Mouse (Mus musculus): Measurements from ENCODE around the gene Pde8b.

DNA sequence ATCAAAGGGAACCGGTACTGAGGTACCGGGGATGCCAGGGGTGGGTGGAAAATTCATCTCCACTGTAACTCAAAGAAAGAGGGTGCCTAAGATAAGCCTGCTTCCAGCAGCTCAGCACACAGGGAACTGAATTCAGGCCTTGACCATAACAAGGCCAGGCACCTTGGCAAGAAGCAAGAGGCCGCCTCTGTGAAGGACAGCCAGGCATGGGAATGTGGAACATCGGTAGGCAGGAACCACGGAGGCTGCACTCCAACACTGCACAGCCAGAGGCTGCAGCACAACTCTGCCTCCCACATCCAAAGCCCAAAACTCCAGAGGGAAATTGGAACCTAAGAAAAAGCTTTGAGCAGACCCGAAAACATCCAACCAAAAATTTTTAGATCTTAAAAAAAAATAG, 75.9 kb downstream of the Pde8b start:
- TF ChIP-seq CTCF (IDR thresholded peaks at IDR 0.05; ENCODE audit: low read depth, low read length) (no peak), POLR2A (IDR thresholded peaks at IDR 0.05; ENCODE audit: insufficient read depth, low read length) (no peak)

Data from ES-Bruce4 (cell line).